Mouse (Mus musculus) heart, embryonic 16.5 days (tissue): ENCODE measurements around the gene Stxbp3. TPM values are rescaled to one million over a fixed set of nuclear protein-coding genes. Genes with fewer than 3 reads are reported as not detected.

ENCODE experiments used
- ATAC-seq: fragments of 200-750 bp; cut with Nextera tagmentation; replicated peaks from 2 replicates; pipeline ENCODE4 v1.8.0; 2017; ENCODE audit warnings: moderate number of reproducible peaks; ENCODE audit not compliant: insufficient read depth, low FRiP score; ENCODE audit errors: extremely low read depth
- H3K27ac ChIP-seq: fragments of 300-500 bp; sonication (generic); 2 replicates; pipeline ENCODE4 v1.5.1; 2014; ENCODE audit warnings: mild to moderate bottlenecking, low read length, control low read depth, moderate library complexity
- H3K27me3 ChIP-seq: fragments of 300-500 bp; sonication (generic); 2 replicates; pipeline ENCODE4 v1.6.1; 2014; ENCODE audit warnings: low read length, mixed read lengths; ENCODE audit not compliant: control insufficient read depth, insufficient read depth
- H3K36me3 ChIP-seq: fragments of 300-500 bp; sonication (generic); 2 replicates; pipeline ENCODE4 v1.6.1; 2014; ENCODE audit not compliant: control insufficient read depth, insufficient read depth
- H3K4me1 ChIP-seq: fragments of 300-500 bp; sonication (generic); 2 replicates; pipeline ENCODE4 v1.6.1; 2014; ENCODE audit warnings: low read length, mixed read lengths; ENCODE audit not compliant: control insufficient read depth, insufficient read depth
- H3K4me2 ChIP-seq: fragments of 300-500 bp; sonication (generic); 2 replicates; pipeline ENCODE4 v1.6.1; 2014; ENCODE audit warnings: low read depth, mild to moderate bottlenecking, control low read depth, low read length
- H3K4me3 ChIP-seq: fragments of 300-500 bp; sonication (generic); 2 replicates; pipeline ENCODE4 v1.5.1; 2014; ENCODE audit warnings: mild to moderate bottlenecking, control low read depth, low read length
- H3K9ac ChIP-seq: fragments of 300-500 bp; sonication (generic); 2 replicates; pipeline ENCODE4 v1.6.1; 2014; ENCODE audit warnings: low read length, control low read depth
- H3K9me3 ChIP-seq: fragments of 300-500 bp; sonication (generic); replicated peaks from 2 replicates; pipeline ENCODE4 v1.6.1; 2016; ENCODE audit warnings: low read length; ENCODE audit not compliant: control insufficient read depth
- WGBS: fragments of 180-500 bp; shearing (Covaris S2); extraction: QIAGEN DNeasy Blood & Tissue Kit; methylation state at CpG from one replicate; pipeline ENCODE4 v1.1.7; 2014; 5-methylcytosine and 5-hydroxymethylcytosine counted together
- polyA plus RNA-seq: library from polyadenylated mRNA; unstranded; fragments of >200 nt; fragmentation: Nextera tagmentation; extraction: Ambion mirVana; gene quantifications from 2 replicates; pipeline ENCODE4 v1.2.1, GENCODE M21; 2015

Stxbp3 gene
- polyA plus RNA-seq, 1 experiment from 2014 or later = 33.1 TPM

DNA sequence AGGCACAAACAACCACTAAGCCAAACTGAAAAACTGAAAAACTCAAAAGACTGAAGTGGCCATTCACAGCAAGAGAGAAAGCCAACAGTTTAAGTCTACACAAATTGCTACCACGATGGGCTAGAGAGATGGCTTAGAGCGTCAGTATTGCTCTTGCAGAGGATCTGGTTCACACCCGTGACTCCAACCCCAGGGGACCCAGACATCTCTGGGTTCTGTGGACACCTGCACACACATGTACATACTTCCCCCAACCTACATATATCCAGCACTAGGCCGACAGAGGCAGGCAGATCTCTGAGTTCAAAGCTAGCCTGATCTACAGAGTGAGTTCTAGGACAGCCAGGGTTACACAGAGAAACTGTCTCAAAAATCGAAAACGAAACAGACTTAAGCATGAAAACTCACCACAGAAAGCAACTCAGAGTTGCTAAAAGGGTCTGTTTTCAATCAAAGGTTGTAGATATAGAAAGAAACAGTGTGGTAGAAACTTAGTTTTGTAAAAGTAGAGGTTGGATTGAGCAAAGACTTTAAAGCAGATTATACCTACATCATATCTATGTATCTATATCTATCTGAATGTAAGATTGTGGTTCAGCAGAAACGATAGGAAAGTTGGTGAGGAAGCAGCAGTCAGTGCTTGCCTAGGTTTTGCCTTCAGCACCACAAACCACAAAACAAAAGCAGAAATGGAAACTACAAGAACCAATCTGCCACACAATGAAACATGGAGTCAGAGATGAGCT is 44.6 kb downstream of the Stxbp3 start:
- Histone ChIP-seq H3K27ac (no peak overlapping the region), H3K9ac (no peak overlapping the region), H3K4me1 (no peaks in the 10 kb centered on the region), H3K4me2 (no peak overlapping the region), H3K27me3 (no peaks in the 10 kb centered on the region), H3K36me3 (peaks cover 48% of the 10 kb centered on the region), H3K9me3 (no peaks in the 10 kb centered on the region), H3K4me3 (no peak overlapping the region)
- ATAC-seq = no peak
- WGBS = 85% methylated on average over 7 of the region's 7 CpGs

DNA sequence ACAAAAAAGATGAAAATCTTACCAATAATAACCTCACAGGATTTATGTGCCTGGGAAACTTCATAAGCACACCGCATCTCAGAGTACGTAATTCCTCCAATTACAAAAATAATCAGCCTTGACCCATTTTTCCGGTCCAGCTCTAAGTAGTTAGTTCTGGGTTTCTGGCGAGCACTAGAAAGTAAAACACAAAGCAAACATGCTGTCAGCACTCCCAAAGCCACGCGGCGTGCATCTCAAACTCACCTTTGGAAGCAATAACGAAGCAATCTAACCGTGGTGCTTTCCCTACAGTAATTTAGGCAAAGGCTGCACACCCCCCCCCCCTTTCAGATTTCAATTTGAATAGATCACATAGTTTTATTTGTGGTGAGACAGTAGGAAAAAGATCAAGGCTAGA is 45.5 kb downstream of the Stxbp3 start:
- 93% methylated on average over 9 of the region's 9 CpGs for WGBS
- peaks cover 40% of the 10 kb centered on the region for H3K36me3 ChIP-seq
- ATAC-seq = no peak

DNA sequence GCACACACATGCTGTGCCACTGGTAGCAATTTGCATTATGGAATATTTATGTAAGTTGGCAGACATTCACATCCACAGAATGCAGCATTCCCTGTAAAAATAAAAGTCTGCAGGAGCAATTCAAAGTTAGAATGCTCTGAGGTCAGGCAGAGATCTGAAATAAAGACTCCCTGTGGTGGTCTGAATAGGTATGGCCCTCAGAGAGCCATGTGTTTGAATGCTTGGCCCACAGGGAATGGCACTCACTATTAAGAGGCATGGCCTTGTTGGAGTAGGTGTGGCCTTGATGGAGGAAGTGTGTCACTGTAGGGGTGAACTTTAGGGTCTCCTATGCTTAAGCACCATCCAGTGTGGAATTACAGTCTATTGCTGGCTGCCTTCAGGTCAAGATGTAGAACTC is 47.9 kb downstream of the Stxbp3 start:
- H3K4me2 ChIP-seq = no peak overlapping the region
- peaks cover 28% of the 10 kb centered on the region; the same call in 1 of the 2 replicates for H3K36me3 ChIP-seq
- H3K9ac ChIP-seq = no peak overlapping the region
- no peaks in the 10 kb centered on the region for H3K27me3 ChIP-seq
- peaks cover 6% of the 10 kb centered on the region; the same call in 1 of the 2 replicates for H3K4me1 ChIP-seq
- no peaks in the 10 kb centered on the region for H3K9me3 ChIP-seq
- no peak overlapping the region for H3K4me3 ChIP-seq
- H3K27ac ChIP-seq = no peak overlapping the region
- no peak for ATAC-seq

More for the DNA sequence above, 45.5 kb downstream of the Stxbp3 start:
- Histone ChIP-seq H3K4me1 (no peaks in the 10 kb centered on the region), H3K9me3 (no peaks in the 10 kb centered on the region), H3K4me3 (no peak overlapping the region), H3K4me2 (no peak overlapping the region), H3K27me3 (no peaks in the 10 kb centered on the region), H3K27ac (no peak overlapping the region), H3K9ac (no peak overlapping the region)

DNA sequence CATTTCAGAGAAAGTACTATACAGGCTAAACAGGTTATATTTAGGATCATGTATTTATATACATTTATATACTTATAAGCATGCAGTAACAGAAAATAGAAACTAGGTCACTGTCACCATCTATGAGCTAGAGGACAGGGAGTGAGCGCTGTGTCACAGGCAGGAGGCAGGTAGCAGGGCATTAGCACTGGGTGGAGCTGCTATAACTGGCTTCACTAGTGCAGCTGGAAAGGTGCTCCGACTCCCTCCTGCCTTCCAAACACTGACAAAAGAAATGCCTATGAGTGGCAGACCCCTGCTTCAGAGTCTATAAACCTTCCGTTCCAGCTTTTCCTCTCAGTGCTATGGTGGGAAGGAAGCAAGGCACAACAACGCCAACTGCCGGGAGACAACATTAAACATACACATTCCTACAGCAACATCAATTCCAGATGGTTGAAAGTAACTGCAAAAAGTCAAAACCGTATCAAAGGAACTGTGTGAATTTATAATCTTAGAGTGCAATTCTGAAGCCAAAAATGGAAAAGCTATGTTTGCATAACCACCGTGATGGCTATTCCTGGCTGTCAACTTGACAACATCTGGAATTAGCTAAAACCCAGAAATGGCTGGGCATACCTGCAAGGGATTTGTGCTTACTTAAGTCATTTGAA is 49.1 kb downstream of the Stxbp3 start:
- Histone ChIP-seq H3K36me3 (peaks cover 24% of the 10 kb centered on the region; the same call in 1 of the 2 replicates), H3K4me2 (no peak overlapping the region), H3K9me3 (no peaks in the 10 kb centered on the region), H3K27ac (no peak overlapping the region), H3K27me3 (no peaks in the 10 kb centered on the region), H3K9ac (no peak overlapping the region), H3K4me1 (peaks cover 6% of the 10 kb centered on the region; the same call in 1 of the 2 replicates), H3K4me3 (no peak overlapping the region)
- 63% methylated on average over 7 of the region's 7 CpGs for WGBS
- ATAC-seq = no peak

DNA sequence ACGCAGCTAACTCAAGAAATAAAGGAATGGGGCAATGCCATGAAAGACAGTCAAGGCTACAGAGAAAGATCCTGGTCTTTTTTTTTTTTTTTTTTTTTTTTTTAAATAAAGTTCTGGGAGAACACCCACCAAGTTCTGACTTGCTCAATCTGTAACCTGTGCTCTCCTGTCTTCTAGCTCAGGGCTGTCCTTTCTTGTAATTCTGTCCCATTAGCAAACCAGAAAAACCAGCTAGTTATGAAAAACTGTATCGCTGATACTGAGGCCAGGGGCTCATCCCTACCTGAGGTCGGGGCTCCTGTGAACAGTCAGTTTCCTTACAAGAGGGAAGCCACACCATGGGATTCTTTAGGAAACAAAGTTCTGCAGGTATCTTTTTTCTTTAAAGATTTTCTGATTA is 49.8 kb downstream of the Stxbp3 start:
- Histone ChIP-seq H3K4me1 (peaks cover 6% of the 10 kb centered on the region; the same call in 1 of the 2 replicates), H3K36me3 (peaks cover 21% of the 10 kb centered on the region; the same call in 1 of the 2 replicates), H3K27ac (no peak overlapping the region), H3K4me3 (no peak overlapping the region), H3K27me3 (no peaks in the 10 kb centered on the region), H3K4me2 (no peak overlapping the region), H3K9ac (no peak overlapping the region), H3K9me3 (0 out of 2 replicates have a peak, but pooled peaks cover 3% of the 10 kb centered on the region)
- 82% methylated on average over 3 of the region's 3 CpGs for WGBS
- ATAC-seq = no peak

DNA sequence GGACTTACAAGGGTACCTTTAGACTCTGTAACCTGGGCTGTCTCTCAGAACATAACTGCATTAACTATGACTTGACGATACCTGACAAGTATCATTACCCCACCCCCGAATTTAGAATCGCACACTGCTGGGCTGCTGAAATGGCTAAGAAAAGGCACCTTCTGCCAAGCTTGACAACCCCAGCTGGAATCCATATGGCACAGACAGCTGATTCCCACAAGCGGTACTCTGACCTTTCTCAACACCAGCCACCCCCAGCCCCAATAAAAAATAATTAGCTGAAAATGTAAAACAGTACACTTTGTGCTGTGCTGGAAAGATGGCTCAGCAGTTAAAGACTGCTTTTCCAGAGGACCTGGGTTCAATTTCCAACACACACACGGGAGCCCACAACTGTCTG is 51.0 kb downstream of the Stxbp3 start:
- no peak overlapping the region for H3K27ac ChIP-seq
- H3K36me3 ChIP-seq = peaks cover 18% of the 10 kb centered on the region; the same call in 1 of the 2 replicates
- no peak overlapping the region for H3K9ac ChIP-seq
- no peaks in the 10 kb centered on the region for H3K27me3 ChIP-seq
- peaks cover 11% of the 10 kb centered on the region for H3K9me3 ChIP-seq
- H3K4me2 ChIP-seq = no peak overlapping the region
- 81% methylated on average over 5 of the region's 5 CpGs for WGBS
- no peak for ATAC-seq
- H3K4me1 ChIP-seq = peaks cover 6% of the 10 kb centered on the region; the same call in 1 of the 2 replicates
- H3K4me3 ChIP-seq = no peak overlapping the region

DNA sequence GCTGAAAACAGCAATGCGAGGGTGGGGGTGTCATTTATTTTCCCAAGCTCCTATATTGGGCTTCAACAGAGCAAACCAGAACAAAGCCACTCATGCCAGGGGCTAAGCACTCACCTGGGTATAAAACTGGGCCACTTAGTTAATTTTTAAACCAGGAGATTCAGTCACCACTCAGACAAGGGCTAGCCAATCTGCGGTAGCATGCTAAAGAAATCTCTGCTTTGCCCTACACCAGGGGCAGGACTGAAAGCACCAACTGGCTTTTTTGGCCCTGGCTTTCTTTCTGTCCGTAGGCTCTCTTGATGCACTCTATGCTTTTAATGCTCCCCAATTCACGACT is 51.9 kb downstream of the Stxbp3 start:
- no peak overlapping the region for H3K27ac ChIP-seq

DNA sequence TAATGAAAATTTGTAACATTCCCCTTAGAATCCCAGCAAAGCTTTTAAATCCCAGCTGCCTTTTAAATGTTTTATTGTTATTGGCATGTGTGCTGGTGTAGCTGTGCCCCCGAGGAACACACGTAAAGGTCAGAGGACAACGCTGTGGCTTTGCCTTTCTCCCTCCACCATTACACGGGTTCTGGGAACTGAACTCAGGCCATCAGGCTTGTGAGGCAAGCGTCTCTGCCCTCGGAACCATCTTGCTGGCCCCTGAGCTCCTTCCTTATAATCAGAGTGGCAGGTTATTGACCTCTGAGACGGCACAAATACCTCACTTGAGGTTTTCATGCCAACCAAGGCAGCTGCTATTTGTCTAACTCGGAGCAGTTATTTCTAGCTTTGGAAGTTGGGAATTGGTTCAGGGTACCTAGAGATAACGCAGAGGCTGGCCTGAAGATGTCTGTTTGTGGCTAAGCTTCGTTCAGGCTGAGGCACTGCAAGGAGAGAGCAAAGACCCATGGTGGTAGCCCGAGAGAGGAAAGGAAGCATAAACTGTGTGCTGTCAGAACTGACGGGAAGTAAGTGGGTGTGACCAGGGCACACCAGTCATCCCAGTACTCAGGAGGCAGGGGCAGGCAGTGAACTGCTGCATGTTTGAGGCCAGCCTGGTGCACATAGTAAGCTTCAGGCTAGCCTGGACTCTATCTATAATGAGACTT is 52.4 kb downstream of the Stxbp3 start:
- ATAC-seq = no peak
- no peak overlapping the region for H3K4me2 ChIP-seq
- WGBS = 48% methylated on average over 12 of the region's 12 CpGs
- peaks cover 11% of the 10 kb centered on the region for H3K9me3 ChIP-seq
- no peaks in the 10 kb centered on the region for H3K27me3 ChIP-seq
- H3K27ac ChIP-seq = no peak overlapping the region
- peaks cover 13% of the 10 kb centered on the region; the same call in 1 of the 2 replicates for H3K36me3 ChIP-seq
- no peak overlapping the region for H3K9ac ChIP-seq
- peaks cover 6% of the 10 kb centered on the region; the same call in 1 of the 2 replicates for H3K4me1 ChIP-seq
- H3K4me3 ChIP-seq = no peak overlapping the region

More for the DNA sequence above, 51.9 kb downstream of the Stxbp3 start:
- Histone ChIP-seq H3K36me3 (peaks cover 13% of the 10 kb centered on the region; the same call in 1 of the 2 replicates), H3K27me3 (no peaks in the 10 kb centered on the region), H3K4me2 (no peak overlapping the region), H3K4me3 (no peak overlapping the region), H3K4me1 (peaks cover 6% of the 10 kb centered on the region; the same call in 1 of the 2 replicates), H3K9ac (no peak overlapping the region), H3K9me3 (peaks cover 11% of the 10 kb centered on the region)
- no peak for ATAC-seq
- WGBS = 88% methylated on average over 4 of the region's 4 CpGs
